Mouse (Mus musculus): ENCODE measurements around the gene Slc15a2. TPM values are rescaled to one million over a fixed set of nuclear protein-coding genes. Genes with fewer than 3 reads are reported as not detected.

Gene Slc15a2
- polyA plus RNA-seq, 1 experiment from 2014 or later, result 3.7 TPM

- no peak overlapping the region for H3K9ac ChIP-seq (ENCODE audit: low read length)
- no peaks in the 10 kb centered on the region for H3K36me3 ChIP-seq (ENCODE audit: control insufficient read depth, insufficient read depth, low read length)
- no peak overlapping the region for H3K4me3 ChIP-seq (ENCODE audit: low read depth, low read length)
- DNase-seq (ENCODE audit: low spot score), result no peak
- H3K27me3 ChIP-seq (ENCODE audit: control insufficient read depth, insufficient read depth, low read length), result no peaks in the 10 kb centered on the region
- no peaks in the 10 kb centered on the region; the same call in 1 of the 2 replicates for H3K4me1 ChIP-seq (ENCODE audit: control insufficient read depth, insufficient read depth, low read length)
- no peaks in the 10 kb centered on the region for H3K9me3 ChIP-seq (ENCODE audit: control insufficient read depth, low read length)
- H3K4me2 ChIP-seq (ENCODE audit: low read depth), result peak overlapping the region; percentile 1; the same call in 1 of the 2 replicates
- WGBS, result 45% methylated on average over 13 of the region's 13 CpGs
- no peak overlapping the region for H3K27ac ChIP-seq (ENCODE audit: low read depth, low read length)
- no peak for ATAC-seq (ENCODE audit: insufficient read depth, low FRiP score, low TSS enrichment)
Measured at GRCm38 (mm10) chr16:36720194-36721055, 64.3 kb downstream of the Slc15a2 start.

DNA sequence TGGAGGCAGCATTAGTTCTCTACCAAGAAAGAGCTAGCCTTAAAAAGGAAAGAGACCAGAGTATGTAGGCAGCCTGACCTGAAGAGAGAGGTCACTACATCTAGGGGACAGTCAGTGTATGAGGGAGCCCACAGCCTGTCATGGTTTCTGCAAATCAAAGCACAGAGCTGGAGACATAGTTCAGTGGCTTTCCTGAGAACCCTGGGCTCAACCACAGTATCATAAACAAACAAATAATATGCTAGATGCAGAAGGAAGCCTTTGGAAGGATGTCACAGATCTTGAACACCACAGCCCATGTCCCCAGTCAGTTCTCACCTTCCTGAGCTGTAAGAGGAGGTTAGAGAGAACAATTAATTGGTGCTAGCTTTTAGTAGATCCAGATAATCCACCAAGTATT is 66.1 kb downstream of the Slc15a2 start:
- Histone ChIP-seq H3K9ac (ENCODE audit: low read length) (no peak overlapping the region), H3K9me3 (ENCODE audit: control insufficient read depth, low read length) (no peaks in the 10 kb centered on the region), H3K27ac (ENCODE audit: low read depth, low read length) (no peak overlapping the region), H3K4me2 (ENCODE audit: low read depth) (no peak overlapping the region), H3K4me1 (ENCODE audit: control insufficient read depth, insufficient read depth, low read length) (no peaks in the 10 kb centered on the region; the same call in 1 of the 2 replicates), H3K36me3 (ENCODE audit: control insufficient read depth, insufficient read depth, low read length) (no peaks in the 10 kb centered on the region), H3K27me3 (ENCODE audit: control insufficient read depth, insufficient read depth, low read length) (no peaks in the 10 kb centered on the region), H3K4me3 (ENCODE audit: low read depth, low read length) (no peak overlapping the region)
- ATAC-seq (ENCODE audit: insufficient read depth, low FRiP score, low TSS enrichment), result no peak
- DNase-seq (ENCODE audit: low spot score), result no peak

DNA sequence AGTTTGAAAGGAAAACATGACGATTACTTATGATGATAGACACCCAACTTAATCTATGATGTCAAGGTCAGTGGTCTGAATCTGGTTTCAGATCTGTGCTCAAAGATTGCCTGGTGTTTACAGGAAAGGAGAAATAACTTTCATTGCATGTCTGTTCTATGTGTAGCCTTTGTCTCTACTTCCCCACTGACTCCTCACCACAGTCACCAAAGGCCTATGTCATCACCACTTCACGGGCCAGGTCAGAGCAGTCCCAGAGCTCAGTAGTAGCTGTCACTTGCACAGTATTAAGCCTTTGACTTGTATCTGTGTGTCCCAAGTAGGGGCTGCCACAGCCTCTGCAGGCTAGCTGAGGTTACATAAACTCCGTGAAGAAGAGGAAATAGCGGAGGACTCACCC is 67.3 kb downstream of the Slc15a2 start:
- no peak overlapping the region for H3K27ac ChIP-seq (ENCODE audit: low read depth, low read length)
- no peaks in the 10 kb centered on the region for H3K27me3 ChIP-seq (ENCODE audit: control insufficient read depth, insufficient read depth, low read length)
- no peak for DNase-seq (ENCODE audit: low spot score)
- H3K4me3 ChIP-seq (ENCODE audit: low read depth, low read length), result no peak overlapping the region
- H3K9ac ChIP-seq (ENCODE audit: low read length), result no peak overlapping the region
- no peaks in the 10 kb centered on the region for H3K9me3 ChIP-seq (ENCODE audit: control insufficient read depth, low read length)
- H3K4me2 ChIP-seq (ENCODE audit: low read depth), result no peak overlapping the region
- 90% methylated on average over 4 of the region's 4 CpGs for WGBS
- H3K4me1 ChIP-seq (ENCODE audit: control insufficient read depth, insufficient read depth, low read length), result no peaks in the 10 kb centered on the region; the same call in 1 of the 2 replicates
- H3K36me3 ChIP-seq (ENCODE audit: control insufficient read depth, insufficient read depth, low read length), result no peaks in the 10 kb centered on the region
- ATAC-seq (ENCODE audit: insufficient read depth, low FRiP score, low TSS enrichment), result no peak

- H3K27me3 ChIP-seq (ENCODE audit: control insufficient read depth, insufficient read depth, low read length), result no peaks in the 10 kb centered on the region
- WGBS, result 93% methylated on average over 12 of the region's 12 CpGs
- H3K4me3 ChIP-seq (ENCODE audit: low read depth, low read length), result no peak overlapping the region
- H3K9me3 ChIP-seq (ENCODE audit: control insufficient read depth, low read length), result no peaks in the 10 kb centered on the region
- no peaks in the 10 kb centered on the region for H3K4me1 ChIP-seq (ENCODE audit: control insufficient read depth, insufficient read depth, low read length)
- H3K4me2 ChIP-seq (ENCODE audit: low read depth), result no peak overlapping the region
- no peak overlapping the region for H3K27ac ChIP-seq (ENCODE audit: low read depth, low read length)
- H3K9ac ChIP-seq (ENCODE audit: low read length), result no peak overlapping the region
- H3K36me3 ChIP-seq (ENCODE audit: control insufficient read depth, insufficient read depth, low read length), result no peaks in the 10 kb centered on the region
- DNase-seq (ENCODE audit: low spot score) (no peak), ATAC-seq (ENCODE audit: insufficient read depth, low FRiP score, low TSS enrichment) (no peak)
Measured at GRCm38 (mm10) chr16:36711760-36712159, 73.0 kb downstream of the Slc15a2 start.

GRCm38 (mm10) chr16:36710794-36711193 is 74.0 kb downstream of the Slc15a2 start:
- H3K27me3 ChIP-seq (ENCODE audit: control insufficient read depth, insufficient read depth, low read length), result no peaks in the 10 kb centered on the region
- H3K4me2 ChIP-seq (ENCODE audit: low read depth), result no peak overlapping the region
- no peak overlapping the region for H3K9ac ChIP-seq (ENCODE audit: low read length)
- no peaks in the 10 kb centered on the region for H3K4me1 ChIP-seq (ENCODE audit: control insufficient read depth, insufficient read depth, low read length)
- H3K4me3 ChIP-seq (ENCODE audit: low read depth, low read length), result no peak overlapping the region
- no peak for ATAC-seq (ENCODE audit: insufficient read depth, low FRiP score, low TSS enrichment)
- 87% methylated on average over 2 of the region's 2 CpGs for WGBS
- H3K36me3 ChIP-seq (ENCODE audit: control insufficient read depth, insufficient read depth, low read length), result no peaks in the 10 kb centered on the region
- H3K9me3 ChIP-seq (ENCODE audit: control insufficient read depth, low read length), result no peaks in the 10 kb centered on the region
- no peak for DNase-seq (ENCODE audit: low spot score)
- no peak overlapping the region for H3K27ac ChIP-seq (ENCODE audit: low read depth, low read length)

- H3K9me3 ChIP-seq (ENCODE audit: control insufficient read depth, low read length), result no peaks in the 10 kb centered on the region
- H3K36me3 ChIP-seq (ENCODE audit: control insufficient read depth, insufficient read depth, low read length), result no peaks in the 10 kb centered on the region
- no peak overlapping the region for H3K4me2 ChIP-seq (ENCODE audit: low read depth)
- H3K9ac ChIP-seq (ENCODE audit: low read length), result no peak overlapping the region
- WGBS, result 95% methylated on average over 17 of the region's 17 CpGs
- no peak overlapping the region for H3K4me3 ChIP-seq (ENCODE audit: low read depth, low read length)
- no peaks in the 10 kb centered on the region for H3K4me1 ChIP-seq (ENCODE audit: control insufficient read depth, insufficient read depth, low read length)
- H3K27me3 ChIP-seq (ENCODE audit: control insufficient read depth, insufficient read depth, low read length), result no peaks in the 10 kb centered on the region
- DNase-seq (ENCODE audit: low spot score) (no peak), ATAC-seq (ENCODE audit: insufficient read depth, low FRiP score, low TSS enrichment) (no peak)
- H3K27ac ChIP-seq (ENCODE audit: low read depth, low read length), result no peak overlapping the region
Measured at GRCm38 (mm10) chr16:36709405-36709804, 75.4 kb downstream of the Slc15a2 start.

GRCm38 (mm10) chr16:36708751-36709150 is 76.0 kb downstream of the Slc15a2 start:
- WGBS, result 87% methylated on average over 7 of the region's 7 CpGs
- no peaks in the 10 kb centered on the region for H3K4me1 ChIP-seq (ENCODE audit: control insufficient read depth, insufficient read depth, low read length)
- ATAC-seq (ENCODE audit: insufficient read depth, low FRiP score, low TSS enrichment), result no peak

DNA sequence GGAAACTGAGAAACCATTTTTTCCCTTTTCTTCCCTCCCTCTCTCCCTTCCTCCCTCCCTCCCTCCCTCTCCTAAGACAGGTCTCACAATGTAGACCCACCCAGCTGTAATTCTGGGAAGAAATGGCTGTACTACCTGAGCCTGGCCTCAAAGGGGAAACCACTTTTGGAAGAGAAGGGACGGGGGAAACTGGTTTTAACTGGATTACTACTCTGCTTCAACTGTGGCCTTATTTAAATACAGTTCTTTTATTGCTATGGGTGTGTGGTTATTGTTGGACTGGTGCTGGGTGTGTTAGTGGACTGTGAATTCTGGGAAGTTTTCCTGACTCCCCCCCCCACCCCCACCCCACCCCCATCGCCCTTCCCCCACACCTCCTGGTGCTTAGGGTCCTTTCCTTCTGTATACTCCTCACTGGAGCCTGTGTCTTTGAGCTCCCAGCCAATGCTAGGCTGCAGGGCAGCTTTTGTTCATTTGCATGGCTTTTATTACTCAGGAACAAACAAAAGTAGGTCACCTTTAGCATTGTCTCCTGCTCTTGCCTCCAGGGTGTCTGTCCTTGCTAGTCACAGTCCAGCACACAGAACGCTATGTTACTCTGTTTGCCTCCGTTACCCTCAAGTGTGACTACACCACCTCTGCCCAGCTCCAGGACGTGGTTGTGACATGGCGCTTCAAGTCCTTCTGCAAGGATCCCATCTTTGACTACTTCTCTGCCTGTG is 76.9 kb downstream of the Slc15a2 start:
- no peak for DNase-seq (ENCODE audit: low spot score)
- no peak overlapping the region for H3K27ac ChIP-seq (ENCODE audit: low read depth, low read length)
- no peaks in the 10 kb centered on the region for H3K9me3 ChIP-seq (ENCODE audit: control insufficient read depth, low read length)
- H3K27me3 ChIP-seq (ENCODE audit: control insufficient read depth, insufficient read depth, low read length), result no peaks in the 10 kb centered on the region
- H3K4me1 ChIP-seq (ENCODE audit: control insufficient read depth, insufficient read depth, low read length), result no peaks in the 10 kb centered on the region
- no peak overlapping the region for H3K4me2 ChIP-seq (ENCODE audit: low read depth)
- no peak overlapping the region for H3K4me3 ChIP-seq (ENCODE audit: low read depth, low read length)
- no peaks in the 10 kb centered on the region for H3K36me3 ChIP-seq (ENCODE audit: control insufficient read depth, insufficient read depth, low read length)
- H3K9ac ChIP-seq (ENCODE audit: low read length), result no peak overlapping the region
- ATAC-seq (ENCODE audit: insufficient read depth, low FRiP score, low TSS enrichment), result no peak
- 72% methylated on average over 6 of the region's 6 CpGs for WGBS

More at GRCm38 (mm10) chr16:36708751-36709150, 76.0 kb downstream of the Slc15a2 start:
- Histone ChIP-seq H3K27me3 (ENCODE audit: control insufficient read depth, insufficient read depth, low read length) (no peaks in the 10 kb centered on the region), H3K9me3 (ENCODE audit: control insufficient read depth, low read length) (no peaks in the 10 kb centered on the region), H3K27ac (ENCODE audit: low read depth, low read length) (no peak overlapping the region), H3K4me2 (ENCODE audit: low read depth) (no peak overlapping the region), H3K36me3 (ENCODE audit: control insufficient read depth, insufficient read depth, low read length) (no peaks in the 10 kb centered on the region), H3K9ac (ENCODE audit: low read length) (no peak overlapping the region), H3K4me3 (ENCODE audit: low read depth, low read length) (no peak overlapping the region)
- DNase-seq (ENCODE audit: low spot score), result no peak
